ENCODE assay signal across 9 mouse cellular contexts in the genomic region with DNA sequence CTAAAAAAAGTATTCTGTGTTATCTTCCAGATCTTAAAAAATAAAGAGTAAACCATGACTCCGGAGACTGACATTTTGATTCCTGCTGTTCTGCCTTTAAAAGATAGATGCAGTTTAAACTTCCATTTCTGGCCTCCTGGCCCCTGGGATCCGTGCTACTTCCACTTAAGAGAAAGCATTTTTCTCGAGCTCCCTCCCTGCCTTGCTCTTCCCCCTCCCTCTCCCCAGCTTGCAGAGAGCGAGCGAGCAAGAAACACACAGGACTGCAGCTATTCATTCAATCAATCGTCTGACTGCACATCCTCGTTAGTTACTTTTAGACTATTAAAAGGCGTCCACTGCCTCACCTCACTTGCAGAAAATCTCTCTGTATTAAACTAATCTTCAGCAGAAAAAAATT.
DNase-seq lines count a peak whose midpoint lies in the region; ATAC-seq lines count a peak whose summit lies in the region.
"Had no signal": no experiment of that assay in that cellular context is flagged by ENCODE, and none has a peak within 500 bp of the region (broad histone marks: within the 10 kb centered on the region; RNA-seq: fewer than 3 reads in every experiment).

No protein-coding gene starts in this region.

- DNase-seq in kidney, adult 8-10 months: peak; percentile 4 to 9
- peak; percentile 15 for DNase-seq in embryonic facial prominence, embryonic 10.5 days (ENCODE audit: low spot score)
- no peak for DNase-seq in thymus, postnatal 25 days

- no peak overlapping the region for H3K9ac ChIP-seq in kidney, embryonic 15.5 days
- H3K9ac ChIP-seq in hindbrain, embryonic 15.5 days: no peak overlapping the region
- H3K9ac ChIP-seq in neural tube, embryonic 14.5 days (replicated peaks; ENCODE audit: low read depth, low read length): no peak overlapping the region; the same call in 1 of the 2 replicates
- H3K9ac ChIP-seq: liver, embryonic 14.5 days had no signal

- ATAC-seq in kidney, embryonic 15.5 days (replicated peaks; ENCODE audit: low FRiP score): no peak
- 0 out of 2 replicates have a peak, but pooled peaks have one; percentile 51 for ATAC-seq in hindbrain, embryonic 15.5 days (ENCODE audit: low FRiP score, low read depth)
- no peak for ATAC-seq in neural tube, embryonic 14.5 days (ENCODE audit: low read depth)
- no peak for ATAC-seq in cerebellum, adult (ENCODE audit: insufficient number of reproducible peaks, low FRiP score, low TSS enrichment)
- no peak for ATAC-seq in activated CD4-positive, CD25-positive, alpha-beta regulatory T cell, adult 4 months

- H3K4me3 ChIP-seq in kidney, embryonic 15.5 days (replicated peaks): no peak overlapping the region
- H3K4me3 ChIP-seq in embryonic facial prominence, embryonic 10.5 days: no peak overlapping the region
- peak overlapping the region; percentile 10 for H3K4me3 ChIP-seq in hindbrain, embryonic 15.5 days
- H3K4me3 ChIP-seq in neural tube, embryonic 14.5 days (ENCODE audit: low read depth, low read length): no peak overlapping the region

- H3K4me1 ChIP-seq in kidney, embryonic 15.5 days: no peaks in the 10 kb centered on the region
- peaks cover 18% of the 10 kb centered on the region for H3K4me1 ChIP-seq in embryonic facial prominence, embryonic 10.5 days
- H3K4me1 ChIP-seq in hindbrain, embryonic 15.5 days (replicated peaks): peaks cover 10% of the 10 kb centered on the region
- peaks cover 8% of the 10 kb centered on the region; the same call in 1 of the 2 replicates for H3K4me1 ChIP-seq in neural tube, embryonic 14.5 days (ENCODE audit: control insufficient read depth, insufficient read depth, low read length)

- H3K27me3 ChIP-seq in kidney, embryonic 15.5 days: no peaks in the 10 kb centered on the region
- no peaks in the 10 kb centered on the region for H3K27me3 ChIP-seq in embryonic facial prominence, embryonic 10.5 days (replicated peaks; ENCODE audit: low read depth, poor library complexity, severe bottlenecking)
- H3K27me3 ChIP-seq in hindbrain, embryonic 15.5 days: no peaks in the 10 kb centered on the region
- H3K27me3 ChIP-seq in neural tube, embryonic 14.5 days (ENCODE audit: control insufficient read depth, insufficient read depth, low read length): no peaks in the 10 kb centered on the region

- WGBS in kidney, embryonic 15.5 days: 22% methylated on average over 8 of the region's 8 CpGs
- WGBS in embryonic facial prominence, embryonic 10.5 days: 18% methylated on average over 8 of the region's 8 CpGs
- 11% methylated on average over 8 of the region's 8 CpGs for WGBS in hindbrain, embryonic 15.5 days
- 13% methylated on average over 8 of the region's 8 CpGs for WGBS in neural tube, embryonic 14.5 days

- no peak overlapping the region for H3K27ac ChIP-seq in kidney, embryonic 15.5 days
- H3K27ac ChIP-seq in embryonic facial prominence, embryonic 10.5 days (replicated peaks): no peak overlapping the region
- H3K27ac ChIP-seq in hindbrain, embryonic 15.5 days (replicated peaks): peak overlapping the region; percentile 12
- H3K27ac ChIP-seq in neural tube, embryonic 14.5 days (ENCODE audit: low read depth, low read length): no peak overlapping the region
- H3K27ac ChIP-seq: liver, embryonic 14.5 days had no signal

- no peak overlapping the region for H3K4me2 ChIP-seq in kidney, embryonic 15.5 days
- H3K4me2 ChIP-seq in hindbrain, embryonic 15.5 days: peak overlapping the region; percentile 44
- H3K4me2 ChIP-seq in neural tube, embryonic 14.5 days (ENCODE audit: low read depth, low read length): peak overlapping the region; percentile 40

- H3K9me3 ChIP-seq in kidney, embryonic 15.5 days (replicated peaks): no peaks in the 10 kb centered on the region
- H3K9me3 ChIP-seq in embryonic facial prominence, embryonic 10.5 days: no peaks in the 10 kb centered on the region
- H3K9me3 ChIP-seq in hindbrain, embryonic 15.5 days: no peaks in the 10 kb centered on the region
- no peaks in the 10 kb centered on the region for H3K9me3 ChIP-seq in neural tube, embryonic 14.5 days (ENCODE audit: control insufficient read depth, low read length)

- H3K36me3 ChIP-seq in kidney, embryonic 15.5 days: no peaks in the 10 kb centered on the region
- H3K36me3 ChIP-seq in embryonic facial prominence, embryonic 10.5 days (replicated peaks): no peaks in the 10 kb centered on the region
- peaks cover 3% of the 10 kb centered on the region; the same call in 1 of the 2 replicates for H3K36me3 ChIP-seq in hindbrain, embryonic 15.5 days
- H3K36me3 ChIP-seq in neural tube, embryonic 14.5 days (ENCODE audit: control insufficient read depth, insufficient read depth, low read length): no peaks in the 10 kb centered on the region
